Mouse (Mus musculus): ENCODE results near the gene Ankrd13a. TPM values are rescaled to one million over a fixed set of nuclear protein-coding genes. Genes with fewer than 3 reads are reported as not detected.

Ankrd13a gene
- polyA plus RNA-seq, 1 experiment: 71.8 TPM

DNA sequence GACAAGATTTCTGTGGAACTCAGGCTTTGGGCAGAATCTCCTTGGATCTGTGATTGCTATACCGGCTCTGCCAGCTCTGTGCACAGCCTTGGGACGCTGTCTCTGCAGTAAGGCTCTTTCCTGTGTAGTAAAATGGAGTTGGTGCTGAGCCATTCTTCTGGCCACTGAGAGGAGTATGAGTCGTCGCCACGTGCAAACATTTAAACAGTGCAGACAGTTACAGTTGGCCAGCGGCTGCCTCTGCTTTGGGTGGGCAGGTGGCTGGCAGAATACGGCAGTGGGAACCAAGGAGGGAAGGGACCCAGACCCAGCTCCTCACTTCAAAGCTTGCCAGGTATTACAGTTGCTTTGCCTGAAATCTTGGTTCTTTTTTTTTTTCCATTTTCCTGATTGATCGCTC, 22.8 kb downstream of the Ankrd13a start:
- TF ChIP-seq POLR2A (IDR thresholded peaks at IDR 0.05; ENCODE audit: insufficient read depth, low read length): no peak
- TF ChIP-seq CTCF (IDR thresholded peaks at IDR 0.05; ENCODE audit: low read depth, low read length): no peak
- no peak for TF ChIP-seq EP300 (IDR thresholded peaks at IDR 0.05; ENCODE audit: insufficient read depth, low read depth, low read length)
- Histone ChIP-seq H3K9me3 (replicated peaks; ENCODE audit: control insufficient read depth, insufficient read depth, low read length, poor library complexity, severe bottlenecking) (peaks cover under 1% of the 10 kb centered on the region; the same call in 1 of the 2 replicates), H3K27me3 (ENCODE audit: control insufficient read depth, insufficient read depth, low read length, poor library complexity, severe bottlenecking) (no peaks in the 10 kb centered on the region), H3K36me3 (ENCODE audit: control insufficient read depth, insufficient read depth, low read length, poor library complexity, severe bottlenecking) (no peaks in the 10 kb centered on the region; the same call in 1 of the 2 replicates), H3K4me1 (ENCODE audit: control insufficient read depth, insufficient read depth, low read length) (peaks cover 9% of the 10 kb centered on the region), H3K9ac (ENCODE audit: low read depth, poor library complexity, severe bottlenecking) (no peak overlapping the region), H3K4me3 (ENCODE audit: low read depth, low read length) (no peak overlapping the region), H3K27ac (ENCODE audit: insufficient read depth, low read length) (no peak overlapping the region)

DNA sequence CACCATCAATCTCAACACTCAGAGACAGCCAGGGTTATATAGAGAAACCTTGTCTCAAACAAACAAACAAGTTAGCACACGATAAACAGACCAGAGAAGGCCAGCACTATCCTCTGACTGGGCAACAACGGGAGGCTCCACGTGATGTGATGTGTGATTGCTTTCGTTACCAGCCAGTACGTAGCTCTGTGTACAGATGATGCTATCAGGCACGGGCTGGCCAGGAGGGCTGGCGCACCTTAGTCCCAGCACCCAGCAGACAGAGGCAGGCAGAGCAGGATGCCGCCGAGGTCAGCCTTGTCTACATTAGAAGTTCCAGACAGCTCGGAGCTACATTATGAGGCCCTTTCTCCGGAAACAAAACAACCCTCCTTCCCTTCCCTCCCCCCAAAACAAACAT, 25.4 kb downstream of the Ankrd13a start:
- H3K4me1 ChIP-seq (ENCODE audit: control insufficient read depth, insufficient read depth, low read length): peaks cover 10% of the 10 kb centered on the region
- no peak overlapping the region for H3K9ac ChIP-seq (ENCODE audit: low read depth, poor library complexity, severe bottlenecking)
- no peaks in the 10 kb centered on the region for H3K27me3 ChIP-seq (ENCODE audit: control insufficient read depth, insufficient read depth, low read length, poor library complexity, severe bottlenecking)
- TF ChIP-seq POLR2A (IDR thresholded peaks at IDR 0.05; ENCODE audit: insufficient read depth, low read length): no peak
- no peak for TF ChIP-seq CTCF (IDR thresholded peaks at IDR 0.05; ENCODE audit: low read depth, low read length)
- TF ChIP-seq EP300 (IDR thresholded peaks at IDR 0.05; ENCODE audit: insufficient read depth, low read depth, low read length): no peak
- no peak overlapping the region for H3K27ac ChIP-seq (ENCODE audit: insufficient read depth, low read length)
- peaks cover 25% of the 10 kb centered on the region for H3K9me3 ChIP-seq (replicated peaks; ENCODE audit: control insufficient read depth, insufficient read depth, low read length, poor library complexity, severe bottlenecking)
- peaks cover 17% of the 10 kb centered on the region for H3K36me3 ChIP-seq (ENCODE audit: control insufficient read depth, insufficient read depth, low read length, poor library complexity, severe bottlenecking)
- no peak overlapping the region for H3K4me3 ChIP-seq (ENCODE audit: low read depth, low read length)

DNA sequence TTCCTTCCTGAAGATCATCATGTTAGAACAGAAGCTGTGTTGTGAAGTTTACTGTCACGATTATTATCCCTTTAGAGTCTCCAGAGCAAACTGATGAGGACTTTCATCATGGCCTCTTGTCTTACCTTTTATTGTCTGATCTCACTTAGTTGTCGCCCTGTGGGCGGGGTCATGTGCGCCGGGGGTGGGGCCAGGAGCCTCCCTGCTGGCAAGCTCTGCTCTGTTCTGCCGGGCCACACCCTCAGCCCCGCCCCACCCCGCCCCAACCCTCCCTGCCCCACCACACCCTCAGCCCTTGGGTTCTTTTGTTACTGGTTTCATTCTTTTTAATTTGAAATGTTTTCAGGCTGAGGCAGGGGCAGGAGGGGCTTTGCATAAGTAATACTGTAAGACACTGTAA, 26.6 kb downstream of the Ankrd13a start:
- Histone ChIP-seq H3K27ac (ENCODE audit: insufficient read depth, low read length) (peak overlapping the region; percentile 92), H3K27me3 (ENCODE audit: control insufficient read depth, insufficient read depth, low read length, poor library complexity, severe bottlenecking) (no peaks in the 10 kb centered on the region), H3K36me3 (ENCODE audit: control insufficient read depth, insufficient read depth, low read length, poor library complexity, severe bottlenecking) (peaks cover 17% of the 10 kb centered on the region), H3K9me3 (replicated peaks; ENCODE audit: control insufficient read depth, insufficient read depth, low read length, poor library complexity, severe bottlenecking) (peaks cover 27% of the 10 kb centered on the region), H3K9ac (ENCODE audit: low read depth, poor library complexity, severe bottlenecking) (0 out of 2 replicates have a peak overlapping the region, but pooled peaks have one; percentile 29), H3K4me1 (ENCODE audit: control insufficient read depth, insufficient read depth, low read length) (peaks cover 5% of the 10 kb centered on the region), H3K4me3 (ENCODE audit: low read depth, low read length) (no peak overlapping the region; the same call in 1 of the 2 replicates)
- no peak for TF ChIP-seq CTCF (IDR thresholded peaks at IDR 0.05; ENCODE audit: low read depth, low read length)

DNA sequence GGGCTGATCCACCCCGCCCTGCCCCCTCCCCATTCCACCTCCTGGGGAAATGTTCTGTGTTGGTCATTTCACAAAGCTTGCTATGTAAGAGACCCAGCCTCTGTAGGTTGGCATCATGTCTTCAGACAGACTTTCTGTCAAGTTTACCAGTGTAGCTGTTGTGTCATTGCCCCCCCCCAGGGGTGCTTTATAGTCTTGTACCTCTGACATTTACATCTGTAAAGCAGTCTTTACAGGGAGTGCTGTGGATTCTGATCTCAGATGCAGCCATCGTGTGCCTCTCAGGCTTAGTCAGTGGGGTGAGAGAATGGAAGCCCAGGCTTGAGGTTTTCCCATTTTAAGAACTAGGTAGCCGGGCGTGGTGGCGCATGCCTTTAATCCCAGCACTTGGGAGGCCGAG, 27.4 kb downstream of the Ankrd13a start:
- Histone ChIP-seq H3K27me3 (ENCODE audit: control insufficient read depth, insufficient read depth, low read length, poor library complexity, severe bottlenecking) (no peaks in the 10 kb centered on the region), H3K27ac (ENCODE audit: insufficient read depth, low read length) (peak overlapping the region; percentile 88), H3K4me3 (ENCODE audit: low read depth, low read length) (no peak overlapping the region), H3K9ac (ENCODE audit: low read depth, poor library complexity, severe bottlenecking) (no peak overlapping the region), H3K9me3 (replicated peaks; ENCODE audit: control insufficient read depth, insufficient read depth, low read length, poor library complexity, severe bottlenecking) (peaks cover 27% of the 10 kb centered on the region), H3K36me3 (ENCODE audit: control insufficient read depth, insufficient read depth, low read length, poor library complexity, severe bottlenecking) (peaks cover 17% of the 10 kb centered on the region), H3K4me1 (ENCODE audit: control insufficient read depth, insufficient read depth, low read length) (peaks cover 3% of the 10 kb centered on the region)
- TF ChIP-seq EP300 (IDR thresholded peaks at IDR 0.05; ENCODE audit: insufficient read depth, low read depth, low read length) (no peak; the same call in 1 of the 2 replicates), POLR2A (IDR thresholded peaks at IDR 0.05; ENCODE audit: insufficient read depth, low read length) (no peak), CTCF (IDR thresholded peaks at IDR 0.05; ENCODE audit: low read depth, low read length) (no peak)

DNA sequence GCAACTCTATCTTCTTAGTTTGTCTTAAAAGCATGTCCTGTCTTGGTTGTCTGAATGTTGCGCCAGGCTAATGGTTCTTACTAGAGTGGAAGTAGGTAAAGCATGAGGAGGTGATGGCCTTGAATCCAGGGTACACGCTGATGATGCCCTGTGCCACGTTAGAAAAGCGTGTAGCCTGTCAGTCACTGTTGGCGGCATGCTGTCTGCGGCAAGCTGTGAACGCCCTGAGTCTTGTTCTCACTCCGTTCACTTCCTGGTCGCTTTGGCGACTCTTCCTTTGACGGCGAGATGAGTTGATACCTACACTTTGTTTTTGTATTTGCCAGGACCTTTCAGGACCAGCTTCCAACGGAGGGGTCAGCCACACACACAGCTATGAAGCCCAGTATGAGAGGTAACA, 28.8 kb downstream of the Ankrd13a start:
- TF ChIP-seq EP300 (IDR thresholded peaks at IDR 0.05; ENCODE audit: insufficient read depth, low read depth, low read length) (no peak), POLR2A (IDR thresholded peaks at IDR 0.05; ENCODE audit: insufficient read depth, low read length) (no peak), CTCF (IDR thresholded peaks at IDR 0.05; ENCODE audit: low read depth, low read length) (no peak)
- peaks cover 17% of the 10 kb centered on the region for H3K36me3 ChIP-seq (ENCODE audit: control insufficient read depth, insufficient read depth, low read length, poor library complexity, severe bottlenecking)

DNA sequence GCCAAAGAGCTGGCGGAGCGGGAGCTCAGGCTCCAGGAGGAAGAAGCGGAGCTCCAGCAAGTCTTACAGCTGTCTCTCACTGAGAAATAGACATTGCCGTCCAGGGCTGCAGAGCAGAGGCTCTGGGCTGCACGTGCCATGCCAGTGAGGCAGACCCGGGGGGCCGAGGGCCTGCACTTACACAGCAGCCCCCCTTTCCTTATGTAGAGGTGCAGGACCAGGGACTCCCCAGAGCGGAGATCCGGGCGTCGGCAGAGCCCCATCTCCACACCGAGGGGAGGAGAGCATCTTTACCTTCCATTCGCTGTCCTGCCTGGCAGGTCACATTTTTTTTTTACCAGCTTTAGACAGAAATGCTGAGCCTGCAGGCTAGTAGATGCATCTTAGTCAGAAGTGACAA, 29.9 kb downstream of the Ankrd13a start:
- Histone ChIP-seq H3K27me3 (ENCODE audit: control insufficient read depth, insufficient read depth, low read length, poor library complexity, severe bottlenecking) (no peaks in the 10 kb centered on the region), H3K36me3 (ENCODE audit: control insufficient read depth, insufficient read depth, low read length, poor library complexity, severe bottlenecking) (peaks cover 21% of the 10 kb centered on the region), H3K27ac (ENCODE audit: insufficient read depth, low read length) (no peak overlapping the region)

More for the DNA sequence above, 28.8 kb downstream of the Ankrd13a start:
- Histone ChIP-seq H3K9ac (ENCODE audit: low read depth, poor library complexity, severe bottlenecking) (no peak overlapping the region), H3K27me3 (ENCODE audit: control insufficient read depth, insufficient read depth, low read length, poor library complexity, severe bottlenecking) (no peaks in the 10 kb centered on the region), H3K9me3 (replicated peaks; ENCODE audit: control insufficient read depth, insufficient read depth, low read length, poor library complexity, severe bottlenecking) (peaks cover 27% of the 10 kb centered on the region), H3K27ac (ENCODE audit: insufficient read depth, low read length) (no peak overlapping the region), H3K4me3 (ENCODE audit: low read depth, low read length) (no peak overlapping the region), H3K4me1 (ENCODE audit: control insufficient read depth, insufficient read depth, low read length) (peaks cover 3% of the 10 kb centered on the region)

More for the DNA sequence above, 29.9 kb downstream of the Ankrd13a start:
- Histone ChIP-seq H3K4me1 (ENCODE audit: control insufficient read depth, insufficient read depth, low read length) (peaks cover 3% of the 10 kb centered on the region), H3K4me3 (ENCODE audit: low read depth, low read length) (no peak overlapping the region), H3K9ac (ENCODE audit: low read depth, poor library complexity, severe bottlenecking) (no peak overlapping the region), H3K9me3 (replicated peaks; ENCODE audit: control insufficient read depth, insufficient read depth, low read length, poor library complexity, severe bottlenecking) (peaks cover 27% of the 10 kb centered on the region)
- TF ChIP-seq CTCF (IDR thresholded peaks at IDR 0.05; ENCODE audit: low read depth, low read length) (no peak), EP300 (IDR thresholded peaks at IDR 0.05; ENCODE audit: insufficient read depth, low read depth, low read length) (no peak), POLR2A (IDR thresholded peaks at IDR 0.05; ENCODE audit: insufficient read depth, low read length) (no peak)

All from ES-Bruce4 (cell line).